Mouse (Mus musculus): ENCODE data around the gene Asb2.

- TF ChIP-seq CTCF (IDR thresholded peaks at IDR 0.05; ENCODE audit: borderline replicate concordance, control insufficient read depth, extremely low read depth, insufficient read depth, low read length, poor library complexity) (no peak), POLR2A (IDR thresholded peaks at IDR 0.05; ENCODE audit: control insufficient read depth, extremely low read depth, insufficient read depth, low read length, poor library complexity) (no peak)
These were observed 33.0 kb downstream of the Asb2 start for GRCm38 (mm10) chr12:103322801-103323200.
